Mouse (Mus musculus) hindlimb bud, embryonic 11.5 days (tissue): ENCODE results near the gene Pik3r1.

Experiments
- DNase-seq: peaks from one replicate; pipeline ENCODE4 v3.0.0-alpha.2; 2012; ENCODE audit warnings: low read depth, low spot score; ENCODE audit errors: extremely low spot score

The Pik3r1 gene

DNA sequence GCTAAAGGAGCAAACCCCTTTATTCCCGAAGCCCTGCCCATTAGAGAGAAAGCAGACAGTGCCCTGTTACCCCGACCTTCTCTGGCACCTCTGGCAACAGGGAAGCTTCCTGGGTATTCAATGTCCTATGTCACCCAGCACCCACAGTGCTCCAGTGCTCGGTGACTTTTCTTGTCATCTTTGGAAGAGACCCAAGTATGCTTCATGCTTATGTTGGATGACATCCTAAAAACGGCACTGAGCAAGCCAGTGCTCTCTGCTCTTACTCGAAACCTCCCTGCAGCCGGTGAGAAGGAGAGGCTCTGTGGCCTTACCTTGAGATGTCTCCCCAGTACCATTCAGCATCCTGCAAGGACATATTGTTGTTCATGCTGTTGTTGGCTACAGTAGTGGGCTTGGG lies 77.8 kb downstream of the Pik3r1 start:
- DNase-seq, result no peak

DNA sequence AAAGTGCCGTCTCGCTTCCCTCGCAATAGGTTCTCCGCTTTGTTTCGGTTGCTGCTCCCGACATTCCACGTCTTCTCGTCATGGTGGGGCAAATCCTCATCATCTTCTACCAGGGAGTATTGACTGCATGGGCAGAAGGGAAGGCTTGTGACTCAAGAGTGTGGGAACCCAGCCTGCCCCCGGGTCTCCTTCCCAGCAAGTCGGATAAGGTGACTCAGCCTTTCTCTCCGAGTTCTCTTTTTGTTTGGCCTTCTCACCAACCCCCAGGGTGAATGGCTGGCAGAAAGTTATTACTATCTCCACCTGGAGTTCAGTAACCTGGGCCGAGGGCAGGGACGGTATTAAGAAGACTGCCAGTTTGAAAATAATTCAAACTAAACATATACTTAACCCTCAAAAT lies 81.8 kb downstream of the Pik3r1 start:
- DNase-seq, result no peak

DNA sequence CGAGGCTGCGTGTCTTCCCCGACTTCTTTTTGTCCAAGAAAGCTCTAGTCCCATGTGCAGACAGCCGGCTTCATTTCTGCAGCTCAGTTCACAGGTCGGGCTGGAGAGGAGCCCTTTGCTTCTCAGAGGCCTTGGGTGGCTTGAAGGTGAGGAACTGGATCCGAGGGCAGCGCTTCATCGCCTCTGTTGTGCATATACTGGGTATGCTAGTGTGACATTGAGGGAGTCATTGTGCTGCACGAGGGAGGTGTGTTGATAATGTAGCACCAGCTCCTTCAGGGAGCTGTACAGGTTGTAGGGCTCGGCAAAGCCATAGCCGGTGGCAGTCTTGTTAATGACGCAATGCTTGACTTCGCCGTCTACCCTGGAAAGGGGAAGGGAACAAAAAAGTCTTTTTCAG lies 83.3 kb downstream of the Pik3r1 start:
- DNase-seq, result no peak

DNA sequence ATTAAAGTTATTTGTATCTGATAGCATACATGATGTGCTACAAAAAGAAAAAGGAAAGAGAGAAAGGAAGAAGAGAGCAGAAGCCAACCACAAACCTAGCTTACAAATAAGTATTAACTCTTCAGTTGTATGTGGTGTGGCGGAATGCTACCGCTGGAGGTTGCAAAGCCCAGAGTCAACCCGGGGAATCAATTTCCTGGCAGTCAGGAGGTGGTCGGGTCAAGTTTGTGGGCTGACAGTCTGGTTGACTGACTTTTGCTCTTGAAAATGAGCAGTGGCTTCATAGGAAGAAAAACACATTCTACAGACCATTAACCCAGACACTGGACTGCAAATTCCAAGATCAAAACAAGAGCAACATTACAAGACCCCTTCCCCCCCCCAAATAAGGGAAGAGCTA lies 85.6 kb downstream of the Pik3r1 start:
- DNase-seq, result no peak

DNA sequence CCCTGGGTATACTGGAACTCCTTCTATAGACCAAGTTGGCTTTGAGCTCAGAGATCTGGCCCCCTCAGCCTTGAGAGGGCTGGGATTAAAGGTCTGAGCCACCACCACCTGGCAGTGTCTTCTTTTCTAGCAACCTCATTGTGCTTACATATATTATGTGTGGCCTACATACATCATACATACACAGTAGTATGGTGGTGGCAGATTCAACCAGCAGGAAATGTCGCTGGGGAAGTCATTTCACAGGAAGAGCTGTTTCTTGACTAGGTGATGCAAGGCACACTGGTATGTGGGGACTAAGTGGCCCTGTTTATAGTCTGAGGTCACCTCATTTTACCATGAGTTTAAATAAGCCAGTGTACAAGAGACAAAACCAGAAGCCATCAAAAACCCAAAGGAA lies 87.9 kb downstream of the Pik3r1 start:
- no peak for DNase-seq

DNA sequence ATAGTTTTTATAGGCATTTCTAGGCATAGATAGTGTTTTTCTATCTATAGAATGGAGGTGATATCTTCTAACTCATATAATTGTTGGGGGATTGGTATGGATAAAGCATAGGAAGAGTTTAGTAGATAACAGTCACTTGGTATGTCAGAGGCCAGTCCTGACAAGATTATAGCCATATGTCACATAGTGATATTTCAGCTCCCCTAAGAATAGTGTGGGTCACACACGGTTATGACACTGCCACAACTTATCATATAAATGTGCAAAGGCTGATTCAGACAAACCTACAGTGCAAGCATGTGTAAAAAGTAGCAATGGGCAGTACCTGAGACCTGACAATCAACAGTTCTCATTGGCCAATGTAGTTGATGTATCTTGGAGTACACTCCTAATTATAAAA lies 89.0 kb downstream of the Pik3r1 start:
- no peak for DNase-seq

DNA sequence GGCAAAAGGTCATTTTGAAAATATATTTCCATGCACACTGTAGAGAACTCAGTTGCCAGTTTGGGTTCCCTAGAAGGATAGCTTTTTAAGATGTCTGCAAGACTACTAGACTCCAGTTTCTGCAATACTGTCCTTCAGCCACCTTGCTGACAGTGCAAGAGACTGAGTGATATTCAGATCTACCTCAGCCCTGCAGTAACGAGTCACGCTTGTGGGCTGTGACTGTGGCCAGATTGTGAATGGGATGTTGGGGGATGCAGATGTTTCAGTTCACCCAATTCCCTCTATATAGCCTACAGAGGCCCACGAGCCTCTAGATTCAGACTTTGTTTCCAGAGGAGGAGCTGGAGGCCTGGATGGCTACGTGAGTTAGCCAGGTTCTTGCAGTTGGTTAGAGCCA lies 90.0 kb downstream of the Pik3r1 start:
- no peak for DNase-seq

DNA sequence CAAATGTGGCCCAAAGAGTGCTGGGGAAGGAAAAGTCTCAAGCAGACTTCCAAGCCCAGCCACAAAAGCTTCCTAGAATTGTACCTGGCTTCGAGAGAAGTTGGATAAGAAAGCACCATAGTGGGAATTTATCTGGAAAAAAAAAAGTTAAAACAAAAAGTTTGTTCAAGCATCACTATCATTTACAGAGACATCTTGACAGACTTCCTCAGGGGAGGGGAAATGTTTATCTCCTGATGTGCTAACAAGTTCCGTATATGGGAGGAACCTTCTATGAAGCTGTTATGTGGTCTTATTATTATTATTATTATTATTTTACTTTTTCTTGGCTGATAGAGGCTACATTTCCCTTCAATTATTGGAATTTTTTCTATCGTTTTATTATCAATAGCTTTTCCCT lies 94.1 kb downstream of the Pik3r1 start:
- no peak for DNase-seq

DNA sequence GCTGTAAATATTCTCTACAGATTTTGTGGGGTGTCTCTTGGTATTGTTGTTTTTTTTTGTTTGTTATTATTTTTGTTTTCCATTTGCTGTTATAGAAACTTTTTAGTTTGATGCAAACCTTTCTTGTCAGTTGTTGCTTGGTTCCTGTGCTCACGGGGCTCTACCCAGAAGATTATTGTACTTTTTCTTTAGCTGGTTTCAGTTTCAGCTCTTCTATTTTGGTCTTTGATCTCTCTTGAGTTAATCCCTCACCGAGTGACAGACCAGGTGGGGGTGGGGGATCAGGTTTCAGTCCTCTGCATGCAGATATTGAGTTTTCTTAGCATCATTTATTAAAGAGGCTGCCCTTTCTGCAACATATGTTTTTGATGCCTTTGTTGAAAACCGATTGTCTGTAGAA lies 99.2 kb downstream of the Pik3r1 start:
- DNase-seq, result no peak

DNA sequence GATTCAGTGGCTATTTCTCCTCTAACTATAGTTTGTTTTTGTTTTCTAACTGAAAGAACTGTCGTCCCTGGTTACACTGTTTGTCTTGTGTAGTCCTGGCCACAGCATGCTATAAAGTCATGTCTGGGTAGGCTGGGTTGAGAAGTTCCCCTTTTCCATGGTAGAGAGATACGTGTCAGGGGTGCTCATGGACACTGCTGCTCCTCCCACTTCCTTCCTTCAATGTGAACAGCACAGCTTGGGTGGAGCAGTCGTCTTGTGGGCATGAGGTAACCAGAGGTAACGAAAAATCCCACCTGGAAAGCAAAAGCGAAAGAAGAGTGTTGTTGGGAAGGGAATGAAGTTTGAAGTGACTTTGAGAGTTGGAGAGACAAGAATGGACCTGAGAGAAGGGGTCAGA lies 104.0 kb downstream of the Pik3r1 start:
- no peak for DNase-seq

DNA sequence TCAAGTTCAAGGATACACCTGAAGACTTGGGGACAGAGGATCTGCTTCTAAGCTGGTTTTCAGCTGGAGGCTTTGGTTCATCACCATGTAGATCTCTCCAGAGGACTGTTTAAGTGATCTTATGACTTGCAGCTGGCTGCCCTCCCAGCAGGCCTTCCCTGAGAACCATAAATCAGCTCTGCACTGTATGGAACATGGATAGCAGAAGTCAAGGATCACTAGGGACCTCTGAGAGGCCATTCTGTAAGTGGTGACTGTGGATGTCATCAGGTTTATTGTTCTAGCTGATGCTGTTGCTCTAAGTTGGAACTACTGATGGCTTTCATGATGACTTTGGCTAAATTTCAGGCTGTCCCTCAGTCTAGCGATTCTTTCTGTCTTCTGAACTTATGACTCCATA lies 105.1 kb downstream of the Pik3r1 start:
- DNase-seq, result no peak

DNA sequence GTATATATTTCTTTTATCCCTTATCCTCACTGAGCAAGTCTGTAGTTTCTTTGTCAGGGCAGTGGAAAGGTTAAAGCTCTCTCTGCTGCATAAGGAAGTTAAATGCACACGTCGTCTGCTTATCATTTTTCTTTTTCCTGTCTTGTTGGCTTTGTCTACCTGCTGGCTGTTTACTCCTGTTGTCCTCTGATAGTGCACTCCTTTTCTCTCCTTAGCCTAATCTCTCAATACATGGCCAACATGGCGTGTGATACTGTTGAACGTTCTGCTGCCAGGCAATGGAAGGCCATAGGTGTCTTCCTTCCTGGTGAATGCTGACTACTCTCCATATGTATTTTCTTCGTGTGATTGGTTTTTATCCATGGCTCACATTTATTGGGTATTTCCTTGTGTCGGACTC lies 106.5 kb downstream of the Pik3r1 start:
- DNase-seq, result no peak

DNA sequence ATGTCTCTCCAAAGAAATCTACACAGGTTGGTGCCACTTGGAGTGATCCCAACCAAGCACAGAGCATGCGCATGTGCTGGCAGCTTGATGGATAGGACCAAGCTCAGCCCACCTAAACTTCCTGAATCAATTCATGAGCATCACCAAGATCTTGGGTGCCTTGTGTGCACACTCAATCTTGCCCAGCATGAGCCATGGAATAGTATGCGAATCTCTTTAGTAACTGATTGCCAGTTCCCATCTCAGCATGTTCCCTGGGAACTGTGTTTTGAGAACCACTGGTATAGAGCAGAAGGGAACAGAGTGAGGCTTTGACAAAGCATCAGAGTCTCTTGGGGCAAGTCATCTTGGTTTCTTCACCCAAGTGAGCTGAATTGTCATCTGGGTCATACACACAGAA lies 107.8 kb downstream of the Pik3r1 start:
- DNase-seq, result no peak

DNA sequence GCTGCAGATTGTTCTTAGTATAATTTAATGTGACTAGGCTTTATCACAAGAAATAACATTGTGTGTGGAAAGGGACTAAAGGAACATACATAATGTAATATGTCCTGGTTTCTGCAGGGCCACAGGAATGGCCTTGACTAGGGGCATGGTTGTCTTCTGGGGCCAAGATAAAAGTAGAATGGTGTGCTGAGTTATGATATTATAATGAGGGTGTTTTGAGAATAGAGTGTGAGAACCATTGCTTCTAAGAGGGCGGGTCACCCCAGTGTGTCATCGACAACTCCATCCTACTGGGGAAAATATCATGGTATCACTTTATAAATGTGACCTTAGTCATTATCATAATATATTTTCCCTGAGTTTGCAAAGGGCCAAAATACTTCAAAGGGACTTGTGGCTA lies 115.9 kb downstream of the Pik3r1 start:
- no peak for DNase-seq

DNA sequence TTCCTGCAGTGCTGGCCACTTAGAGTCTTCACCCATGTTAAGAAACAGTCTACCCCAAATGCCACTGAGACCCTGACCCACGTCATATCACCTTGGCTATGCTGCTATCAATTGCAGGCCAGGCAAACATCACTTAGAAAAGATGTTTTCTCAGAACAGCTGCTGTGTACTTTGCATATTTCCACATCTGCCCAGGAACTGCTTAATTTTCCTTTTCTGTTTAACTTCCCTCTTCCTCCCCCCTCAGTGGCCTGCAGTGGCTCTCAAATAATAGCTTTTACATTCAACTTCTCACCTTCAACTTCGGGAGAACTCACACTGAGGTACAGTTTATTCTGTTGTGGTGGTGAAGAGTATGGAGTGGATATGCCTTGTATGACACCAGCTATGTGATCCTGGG lies 126.4 kb downstream of the Pik3r1 start:
- DNase-seq, result no peak

DNA sequence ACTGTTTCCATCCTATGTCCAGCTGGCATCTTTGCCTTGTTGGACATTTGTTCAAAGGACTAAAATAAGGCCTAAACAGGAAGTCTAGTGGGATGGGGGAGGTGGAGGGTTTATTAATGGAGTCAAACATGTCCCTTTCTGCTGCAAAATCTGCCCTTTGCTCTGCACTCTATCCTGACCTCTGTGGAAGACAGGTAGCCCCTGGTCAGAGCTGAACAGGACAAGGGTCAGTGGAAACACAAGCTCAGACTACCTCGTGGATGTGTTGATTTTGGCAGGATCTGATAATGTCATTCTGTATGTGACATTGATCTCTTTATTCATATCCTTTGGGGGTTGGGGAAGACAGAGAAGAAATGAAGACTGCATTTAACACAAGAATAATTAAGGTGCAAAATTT lies 132.2 kb downstream of the Pik3r1 start:
- DNase-seq, result no peak

DNA sequence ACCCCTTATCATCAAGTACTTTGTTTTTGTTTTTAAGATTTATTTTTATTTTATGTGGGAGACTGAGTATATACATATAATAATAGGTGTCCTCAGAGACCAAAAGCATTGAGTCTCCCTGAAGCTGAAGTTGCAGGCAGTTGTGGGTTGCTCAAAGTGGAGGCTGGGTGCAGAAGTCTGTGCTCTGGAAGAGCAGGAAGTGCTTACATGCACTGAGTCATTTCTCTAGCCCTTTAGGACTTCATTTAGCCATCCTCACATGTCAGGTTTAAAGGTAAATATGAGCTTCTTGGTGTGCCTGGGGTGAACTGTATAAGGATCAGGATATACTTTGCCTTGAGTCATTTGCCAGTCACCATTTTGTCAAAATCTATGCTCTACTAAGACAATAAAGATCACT lies 133.6 kb downstream of the Pik3r1 start:
- no peak for DNase-seq

DNA sequence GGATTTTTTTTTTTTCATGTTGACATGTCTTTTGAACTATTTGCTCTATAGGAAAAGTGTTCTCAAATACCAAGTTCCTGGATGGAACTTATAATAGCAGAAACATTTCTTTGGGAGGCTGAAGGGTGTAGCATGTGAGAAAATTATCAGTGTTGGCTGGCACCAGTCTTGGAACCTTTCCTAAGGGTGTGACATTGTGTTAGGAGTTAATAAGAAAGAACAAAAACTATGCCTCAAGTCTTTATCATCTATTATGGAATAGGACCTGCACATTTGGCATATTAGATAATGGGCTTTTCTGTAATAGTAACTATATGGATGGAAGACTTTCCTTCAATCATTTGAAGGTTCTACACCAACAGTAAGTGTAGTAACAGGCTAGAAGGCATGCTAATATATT lies 134.4 kb downstream of the Pik3r1 start:
- DNase-seq, result no peak

DNA sequence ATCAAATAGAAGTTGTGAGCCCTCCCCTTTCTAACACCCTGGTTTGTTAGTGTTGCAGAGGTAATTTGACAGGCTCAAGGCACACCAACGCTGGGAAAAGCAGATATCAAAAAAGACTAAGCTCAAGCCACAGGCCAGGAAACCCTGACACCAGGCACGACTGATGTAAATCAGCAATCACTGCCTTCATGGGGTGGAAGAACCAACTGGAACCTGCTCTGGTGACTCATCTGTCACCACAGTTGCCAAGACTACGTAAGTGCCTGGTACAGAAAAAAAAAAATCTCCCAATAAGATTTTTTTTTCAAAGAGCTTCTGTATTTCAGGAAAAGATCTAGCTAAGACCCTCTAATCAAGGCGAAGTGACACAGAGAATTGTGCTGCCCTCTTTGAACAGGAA lies 135.2 kb downstream of the Pik3r1 start:
- DNase-seq, result no peak

DNA sequence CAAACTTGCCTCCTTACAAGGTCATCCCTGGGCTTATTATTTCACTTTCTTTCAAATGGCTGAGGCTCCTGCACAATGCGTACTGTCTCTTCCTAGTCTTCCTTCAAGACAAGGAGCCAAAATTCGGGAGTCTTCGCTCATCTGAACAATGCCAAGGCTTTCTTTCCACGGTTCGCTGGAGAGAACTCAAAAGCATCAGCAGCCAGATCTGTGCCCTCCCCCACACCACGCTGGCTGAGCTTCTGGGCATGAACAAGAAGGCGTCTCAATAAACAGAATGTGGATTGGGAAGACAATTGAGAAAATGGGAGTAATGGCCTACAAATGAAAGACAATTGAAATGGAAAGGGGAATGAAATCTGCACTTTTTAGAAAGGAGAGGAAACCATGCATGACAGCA lies 136.5 kb downstream of the Pik3r1 start:
- DNase-seq, result no peak
